Mouse (Mus musculus) layer of hippocampus, postnatal 25 days (tissue): ENCODE measurements around the gene Odc1. TPM values are rescaled to one million over a fixed set of nuclear protein-coding genes. Genes with fewer than 3 reads are reported as not detected.

Experiments
- DNase-seq, 2 experiments: peaks; one replicate each; pipeline ENCODE4 v3.0.0; 2022; ENCODE audit warnings: mixed read lengths in 2 of 2, low spot score in 1 of 2; ENCODE audit errors: extremely low spot score in 1 of 2
- total RNA-seq, 2 experiments: library from RNA; stranded (reverse); gene quantifications; 2 replicates each; pipeline ENCODE4 v1.2.3; 2021

Gene Odc1
- total RNA-seq, 2 experiments from 2014 or later, result 71.6 to 84.0 TPM

DNA sequence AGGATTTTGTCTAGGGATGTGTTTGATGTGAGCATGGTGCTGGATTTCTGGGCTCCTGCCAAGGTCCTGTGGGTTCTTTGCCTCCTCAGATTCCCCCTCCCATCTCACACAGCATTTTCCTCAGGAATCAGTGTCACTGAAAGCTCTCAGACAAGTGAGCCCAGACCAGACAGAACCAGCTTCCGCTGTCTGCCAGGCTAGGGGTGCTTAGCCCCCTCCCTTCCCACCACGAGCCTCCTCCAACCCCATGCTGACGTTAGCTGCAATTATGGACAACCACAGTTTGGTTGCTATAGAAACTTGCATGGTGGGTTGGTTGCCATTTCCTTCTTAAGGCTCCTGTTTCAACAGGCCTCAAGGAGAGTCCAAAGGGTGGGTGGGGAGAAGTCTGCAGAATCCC lies 39.3 kb downstream of the Odc1 start:
- DNase-seq, result no peak

DNA sequence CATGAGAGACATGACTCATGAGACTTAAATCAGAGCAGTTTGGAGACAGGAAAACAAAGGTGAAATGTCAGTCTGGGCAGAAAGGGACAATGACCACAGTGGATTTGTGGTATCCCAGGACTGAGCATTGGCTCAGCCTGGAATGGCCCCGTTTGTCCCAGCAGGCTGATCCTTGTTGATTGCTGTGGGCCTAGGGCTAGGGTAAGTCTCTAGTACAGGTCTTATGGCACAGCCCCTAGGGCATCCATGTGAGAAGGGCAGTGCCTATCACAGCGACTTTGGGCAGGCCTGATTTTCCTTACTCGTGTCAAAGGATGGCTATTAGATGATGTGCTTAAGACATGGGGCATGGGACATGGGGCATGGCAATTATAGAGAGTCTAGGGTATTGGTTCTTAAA lies 41.4 kb downstream of the Odc1 start:
- DNase-seq, result no peak

DNA sequence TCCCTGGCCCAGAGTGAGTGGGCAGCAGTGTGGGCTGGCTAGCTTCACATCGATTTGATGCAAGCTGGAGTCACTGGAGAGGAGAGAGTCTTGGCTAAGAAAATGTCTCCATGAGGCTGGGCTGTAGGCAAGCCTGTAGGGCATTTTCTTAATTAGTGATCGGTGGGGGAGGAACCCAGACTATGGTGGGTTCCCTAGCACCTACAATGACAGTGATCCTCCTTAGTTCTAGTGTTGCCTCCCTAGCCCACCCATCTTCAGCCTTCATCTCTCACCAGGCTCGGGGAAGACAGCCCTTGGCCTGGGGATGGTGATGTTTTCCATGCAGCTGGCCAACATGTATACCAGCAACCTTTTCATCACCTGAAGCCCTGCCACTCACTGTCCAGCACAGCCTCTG lies 43.8 kb downstream of the Odc1 start:
- DNase-seq, result no peak

DNA sequence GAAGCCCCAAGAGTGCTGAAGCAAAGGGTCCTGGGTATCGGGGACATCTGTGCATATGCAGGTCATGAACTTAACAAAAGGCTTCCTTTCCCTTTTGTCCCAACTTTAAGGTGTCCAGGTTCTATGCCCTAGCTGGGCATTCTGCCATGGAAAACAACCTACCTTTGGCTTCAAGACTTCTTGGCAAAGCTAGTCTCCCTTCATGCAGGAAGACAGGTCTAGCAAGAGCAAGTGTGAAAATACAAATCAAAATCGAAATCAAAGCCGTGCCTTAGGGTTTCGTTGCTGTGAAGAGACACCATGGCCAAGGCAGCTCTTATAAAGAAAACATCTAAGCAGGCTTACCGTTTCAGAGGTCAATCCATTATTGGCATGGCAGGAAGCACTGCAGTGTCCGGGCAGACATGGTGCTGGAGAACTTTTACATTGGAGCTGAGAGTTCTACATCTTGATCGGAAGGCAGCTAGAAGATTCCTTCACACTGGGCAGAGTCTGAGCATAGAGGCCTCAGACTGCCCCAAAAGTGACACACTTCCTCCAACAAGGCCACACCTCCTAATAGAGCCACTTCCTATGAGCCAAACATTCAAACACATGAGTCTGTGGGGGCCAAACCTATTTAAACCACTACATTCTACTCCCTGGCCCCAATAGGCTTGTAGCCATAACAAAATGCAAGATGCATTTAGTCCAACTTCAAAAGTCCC lies 44.5 kb downstream of the Odc1 start:
- no peak for DNase-seq

DNA sequence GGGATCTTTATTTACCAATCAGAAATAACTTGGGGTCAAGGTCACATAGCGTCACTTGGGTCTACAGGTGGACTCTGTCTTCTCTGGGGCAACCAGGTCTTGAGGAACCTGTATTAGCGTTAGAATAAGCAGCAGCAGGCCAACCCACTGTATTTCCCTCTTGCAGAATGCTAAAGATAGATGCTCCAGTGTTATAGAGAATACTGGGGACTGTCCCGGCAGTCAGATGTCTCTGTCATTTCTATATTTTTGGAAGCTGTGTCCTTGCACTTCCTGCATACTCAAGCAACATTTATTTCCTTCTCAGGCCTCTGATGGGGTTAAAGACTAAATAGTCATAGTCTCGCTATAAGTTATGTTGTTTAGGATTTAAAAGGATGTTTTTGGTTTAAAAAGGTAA lies 46.7 kb downstream of the Odc1 start:
- no peak for DNase-seq

DNA sequence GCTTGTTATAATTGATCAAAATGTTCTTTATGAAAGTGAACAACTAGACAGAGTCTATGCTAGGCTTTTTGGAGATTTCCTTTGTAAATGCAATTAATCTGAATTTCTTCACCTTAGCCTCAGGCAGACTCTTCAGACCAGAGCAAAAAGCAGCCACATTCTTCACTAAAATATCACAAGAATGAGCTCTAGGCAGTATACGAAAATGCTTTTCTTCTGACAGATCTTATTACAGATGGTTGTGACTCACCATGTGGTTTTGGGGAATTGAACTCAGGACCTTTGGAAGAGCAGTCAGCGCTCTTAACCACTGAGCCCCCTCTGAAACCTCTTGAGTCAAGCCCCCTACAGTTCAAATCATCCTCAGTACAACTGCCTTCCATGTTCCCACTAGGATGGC lies 49.4 kb downstream of the Odc1 start:
- DNase-seq, result no peak

DNA sequence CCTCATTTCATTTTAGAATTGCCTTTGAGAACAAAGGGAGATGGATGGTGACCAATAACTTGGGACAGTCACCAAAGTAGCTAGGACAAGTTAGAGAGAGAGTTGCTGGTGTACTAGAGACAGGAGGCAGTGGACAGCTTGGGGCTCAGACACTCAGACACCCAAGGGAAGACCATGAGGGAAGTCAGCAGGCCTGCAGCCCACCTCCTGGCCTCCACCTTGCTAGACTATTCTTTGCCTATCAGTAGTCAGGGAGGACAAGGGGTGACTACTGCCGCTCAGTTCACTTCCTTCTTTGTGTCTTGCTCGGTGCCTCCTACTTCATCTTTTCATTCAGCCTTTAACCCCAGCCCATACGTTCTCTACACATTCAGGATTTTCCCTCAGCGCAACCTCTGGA lies 50.1 kb downstream of the Odc1 start:
- DNase-seq, result no peak

DNA sequence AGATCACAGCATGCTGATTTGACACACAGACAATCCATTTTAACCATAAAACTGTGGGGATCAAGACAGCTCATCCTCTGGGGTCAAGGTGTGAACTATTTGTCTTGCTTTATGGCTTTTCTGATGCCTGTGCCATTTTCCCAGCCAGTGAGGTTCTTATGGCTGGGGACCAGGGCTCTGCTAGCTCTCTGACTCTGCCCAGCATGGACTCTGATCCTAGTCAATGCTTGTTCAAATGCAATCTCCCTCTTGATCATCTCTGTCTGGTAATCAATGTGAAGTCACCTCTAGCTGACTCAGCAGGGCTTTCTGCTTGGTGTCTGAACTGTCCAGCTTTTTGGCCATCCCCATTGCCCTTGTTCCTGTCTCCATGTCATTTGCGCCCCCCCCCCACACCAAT lies 50.6 kb downstream of the Odc1 start:
- no peak for DNase-seq

Other genes starting within 250 kb of the Odc1 start
- gene Atp6v1c2, start 215.4 kb upstream of the Odc1 start, total RNA-seq, result 1 to 10 TPM; 2.3 to 3.1 TPM
- 10 to 100 TPM; 19.3 to 20.6 TPM for gene Nol10, start 196.3 kb upstream of the Odc1 start, total RNA-seq
- gene Hpcal1, start 146.1 kb downstream of the Odc1 start, total RNA-seq, result 10 to 100 TPM; 54.9 to 65.3 TPM